Mouse (Mus musculus): ENCODE measurements around the gene Mast4.

DNA sequence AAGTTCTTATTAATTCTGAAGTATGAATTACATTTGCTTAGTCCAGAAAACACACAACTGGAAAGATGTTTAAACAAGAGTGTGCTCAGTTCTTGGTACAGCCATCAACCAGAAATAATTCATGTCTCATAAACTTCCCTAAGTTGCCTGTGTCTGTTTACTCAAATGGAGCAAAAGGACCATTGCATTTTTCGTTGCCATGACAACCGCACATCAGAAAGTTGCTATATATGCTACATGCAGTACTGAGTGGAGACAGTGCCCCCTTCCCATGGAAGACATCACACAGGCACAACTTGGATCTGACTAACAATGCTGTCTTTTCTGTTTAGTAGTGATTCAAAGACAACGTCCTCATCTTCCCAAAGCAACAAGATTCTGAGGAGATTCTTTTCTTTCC is 527.6 kb downstream of the Mast4 start:
- TF ChIP-seq POLR2A (IDR thresholded peaks at IDR 0.05; ENCODE audit: borderline replicate concordance, low read depth, low read length) (no peak), CTCF (IDR thresholded peaks at IDR 0.05; ENCODE audit: low read depth, low read length) (no peak)
